Mouse (Mus musculus) liver, adult 2 months (tissue): ENCODE results near the gene Sqor. TPM values are rescaled to one million over a fixed set of nuclear protein-coding genes. Genes with fewer than 3 reads are reported as not detected.
A peak's percentile ranks its signal among the peaks of the same experiment; 100 is the strongest.

Experiments used
- DNase-seq: peaks from one replicate; pipeline ENCODE4 v3.0.0-alpha.2; 2011; ENCODE audit warnings: low read depth, low spot score; ENCODE audit errors: extremely low read depth
- H3K27ac ChIP-seq: fragments of 200-500 bp; replicated peaks from 2 replicates; pipeline ENCODE4 v1.5.1; 2012; ENCODE audit warnings: low read depth, mild to moderate bottlenecking, control low read depth, inconsistent platforms, low read length; ENCODE audit not compliant: insufficient read depth
- H3K27me3 ChIP-seq: fragments of 200-500 bp; 2 replicates; pipeline ENCODE4 v1.6.1; 2012; ENCODE audit warnings: mild to moderate bottlenecking, moderate library complexity, low read length, inconsistent platforms; ENCODE audit not compliant: control insufficient read depth, insufficient read depth
- H3K36me3 ChIP-seq: fragments of 200-500 bp; 2 replicates; pipeline ENCODE4 v1.6.1; 2012; ENCODE audit warnings: low read length, inconsistent platforms; ENCODE audit not compliant: control insufficient read depth, insufficient read depth
- H3K4me1 ChIP-seq: fragments of 200-500 bp; 2 replicates; pipeline ENCODE4 v1.6.1; 2011; ENCODE audit warnings: low read length; ENCODE audit not compliant: control insufficient read depth, insufficient read depth
- H3K4me3 ChIP-seq: fragments of 200-500 bp; 2 replicates; pipeline ENCODE4 v1.5.1; 2011; ENCODE audit warnings: low read depth, mild to moderate bottlenecking, control low read depth, low read length, moderate library complexity; ENCODE audit not compliant: insufficient read depth
- H3K79me2 ChIP-seq: fragments of 200-500 bp; 2 replicates; pipeline ENCODE4 v1.6.1; 2012; ENCODE audit warnings: inconsistent platforms, mild to moderate bottlenecking, low read length, moderate library complexity; ENCODE audit not compliant: control insufficient read depth, insufficient read depth
- H3K9ac ChIP-seq: fragments of 200-500 bp; 2 replicates; pipeline ENCODE4 v1.6.1; 2012; ENCODE audit warnings: low read depth, mild to moderate bottlenecking, control low read depth, inconsistent platforms, low read length
- CTCF ChIP-seq: fragments of 200-500 bp; IDR thresholded peaks from 2 replicates; pipeline ENCODE4 v1.5.1; 2011; ENCODE audit warnings: low read depth, low read length, control low read depth
- POLR2A ChIP-seq: fragments of 200-500 bp; IDR thresholded peaks from 2 replicates; pipeline ENCODE4 v1.6.1; 2011; ENCODE audit warnings: low read length, control low read depth; ENCODE audit not compliant: insufficient read depth; ENCODE audit errors: extremely low read depth
- WGBS: fragments of 180-500 bp; shearing (Covaris S2); methylation state at CpG from one replicate; pipeline ENCODE4 v1.1.7; 2018; 5-methylcytosine and 5-hydroxymethylcytosine counted together
- polyA plus RNA-seq: library from polyadenylated mRNA; depleted of rRNA; stranded (reverse); fragments of >200 nt; gene quantifications from 2 replicates; pipeline ENCODE4 v1.2.3, GENCODE M21; 2012
- total RNA-seq: library from RNA; depleted of rRNA; stranded (reverse); fragments of >200 nt; gene quantifications from 2 replicates; pipeline ENCODE4 v1.2.3, GENCODE M21; 2014

Gene Sqor
- total and polyA plus RNA-seq, 2 experiments: 165 to 378 TPM

- no peak overlapping the region for H3K4me3 ChIP-seq
- H3K4me1 ChIP-seq: peaks cover 3% of the 10 kb centered on the region
- no peak overlapping the region for H3K27ac ChIP-seq
- H3K27me3 ChIP-seq: no peaks in the 10 kb centered on the region
- no peak overlapping the region for H3K9ac ChIP-seq
- no peaks in the 10 kb centered on the region for H3K36me3 ChIP-seq
- peaks cover 9% of the 10 kb centered on the region; the same call in 1 of the 2 replicates for H3K79me2 ChIP-seq
- no peak for DNase-seq
- WGBS: 67% methylated on average over 3 of the region's 3 CpGs
- TF ChIP-seq CTCF (no peak), POLR2A (no peak)
Measured at GRCm38 (mm10) chr2:122762991-122763390, 2.0 kb upstream of the Sqor start.

GRCm38 (mm10) chr2:122764526-122764925 is 511 bp upstream of the Sqor start:
- no peak for DNase-seq
- Histone ChIP-seq H3K27me3 (no peaks in the 10 kb centered on the region), H3K4me1 (peaks cover 8% of the 10 kb centered on the region), H3K79me2 (peaks cover 14% of the 10 kb centered on the region; the same call in 1 of the 2 replicates), H3K9ac (no peak overlapping the region), H3K36me3 (no peaks in the 10 kb centered on the region), H3K4me3 (no peak overlapping the region), H3K27ac (no peak overlapping the region)
- 38% methylated on average over 6 of the region's 6 CpGs for WGBS
- TF ChIP-seq CTCF: peak; percentile 49
- TF ChIP-seq POLR2A: no peak

GRCm38 (mm10) chr2:122765794-122766145 is 733 bp downstream of the Sqor start:
- H3K27ac ChIP-seq: peak overlapping the region; percentile 91
- TF ChIP-seq POLR2A (no peak), CTCF (no peak)
- peak; percentile 54 for DNase-seq

GRCm38 (mm10) chr2:122771002-122771401 is 6.0 kb downstream of the Sqor start:
- TF ChIP-seq POLR2A: no peak
- no peak for TF ChIP-seq CTCF
- H3K79me2 ChIP-seq: peaks cover 19% of the 10 kb centered on the region; the same call in 1 of the 2 replicates
- no peak overlapping the region for H3K9ac ChIP-seq
- 3% methylated on average over 2 of the region's 2 CpGs for WGBS
- H3K4me3 ChIP-seq: no peak overlapping the region
- DNase-seq: peak; percentile 94
- peak overlapping the region; percentile 65 for H3K27ac ChIP-seq
- H3K27me3 ChIP-seq: no peaks in the 10 kb centered on the region
- H3K36me3 ChIP-seq: no peaks in the 10 kb centered on the region
- H3K4me1 ChIP-seq: peaks cover 22% of the 10 kb centered on the region

More at GRCm38 (mm10) chr2:122765794-122766145, 733 bp downstream of the Sqor start:
- Histone ChIP-seq H3K36me3 (no peaks in the 10 kb centered on the region), H3K4me3 (peak overlapping the region; percentile 73), H3K9ac (peak overlapping the region; percentile 91), H3K4me1 (peaks cover 13% of the 10 kb centered on the region), H3K79me2 (peaks cover 14% of the 10 kb centered on the region; the same call in 1 of the 2 replicates), H3K27me3 (no peaks in the 10 kb centered on the region)
- 21% methylated on average over 3 of the region's 3 CpGs for WGBS

- H3K9ac ChIP-seq: no peak overlapping the region
- no peaks in the 10 kb centered on the region for H3K36me3 ChIP-seq
- WGBS: 97% methylated on average over 1 of the region's 1 CpGs
- no peak for DNase-seq
- H3K4me3 ChIP-seq: no peak overlapping the region
- H3K27me3 ChIP-seq: no peaks in the 10 kb centered on the region
- TF ChIP-seq POLR2A (no peak), CTCF (no peak)
- peaks cover 23% of the 10 kb centered on the region for H3K4me1 ChIP-seq
- peaks cover 22% of the 10 kb centered on the region; the same call in 1 of the 2 replicates for H3K79me2 ChIP-seq
- no peak overlapping the region for H3K27ac ChIP-seq
Measured at GRCm38 (mm10) chr2:122772899-122773298, 7.9 kb downstream of the Sqor start.

- WGBS: 26% methylated on average over 1 of the region's 1 CpGs
- Histone ChIP-seq H3K4me1 (peaks cover 27% of the 10 kb centered on the region), H3K27me3 (no peaks in the 10 kb centered on the region), H3K4me3 (no peak overlapping the region), H3K79me2 (peaks cover 16% of the 10 kb centered on the region; the same call in 1 of the 2 replicates), H3K27ac (no peak overlapping the region), H3K36me3 (no peaks in the 10 kb centered on the region), H3K9ac (no peak overlapping the region)
- TF ChIP-seq CTCF: no peak
- no peak for TF ChIP-seq POLR2A
- DNase-seq: no peak
Measured at GRCm38 (mm10) chr2:122775491-122775890, 10.5 kb downstream of the Sqor start.
